Mouse (Mus musculus) liver, embryonic 14.5 days (tissue): Measurements from ENCODE around the gene Slc22a14.

Experiments
- CTCF ChIP-seq: IDR thresholded peaks from 2 replicates; pipeline ENCODE4 v1.5.1; 2016; ENCODE audit warnings: antibody characterized with exemption, low read depth, control low read depth
- EP300 ChIP-seq: IDR thresholded peaks from 2 replicates; pipeline ENCODE4 v1.6.1; 2016; ENCODE audit warnings: antibody characterized with exemption, low read depth

DNA sequence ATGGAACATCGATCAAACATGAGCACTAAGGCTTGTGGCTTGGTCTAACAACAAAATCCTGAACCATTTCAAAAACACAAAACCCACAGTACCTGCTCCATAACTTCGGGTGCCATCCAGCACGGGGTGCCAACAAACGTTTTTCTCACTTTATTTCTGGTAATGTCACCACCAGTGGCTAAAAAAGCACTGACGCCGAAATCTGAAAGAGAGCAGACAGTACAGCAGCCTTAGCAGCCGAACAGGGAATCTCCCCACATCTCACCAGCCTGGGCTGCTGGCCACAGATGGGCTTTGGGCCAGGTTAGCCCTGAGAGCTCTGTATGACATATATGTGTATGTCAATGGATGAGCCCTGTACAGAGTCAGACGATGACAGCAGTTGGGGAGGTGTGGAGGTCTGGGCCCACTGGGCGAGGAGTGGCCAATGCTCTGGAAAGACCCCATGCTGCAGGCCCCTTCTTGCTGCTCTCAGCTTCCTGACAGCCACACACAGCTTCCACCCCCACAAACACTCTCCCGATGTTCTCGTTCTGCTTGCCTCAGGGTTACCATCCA, 96.7 kb downstream of the Slc22a14 start:
- TF ChIP-seq CTCF (no peak), EP300 (no peak)
